ENCODE assay signal across 8 mouse cellular contexts in genomic region chr11:35833270-35833669, GRCm38 (mm10). TPM values are rescaled to one million over a fixed set of nuclear protein-coding genes. Genes with fewer than 3 reads are reported as not detected.
DNase-seq lines count a peak whose midpoint lies in the region; ATAC-seq and TF ChIP-seq lines count a peak whose summit lies in the region.

No protein-coding gene starts in this region.

- no peak for TF ChIP-seq POLR2A in liver, adult 2 months (IDR thresholded peaks at IDR 0.05; ENCODE audit: extremely low read depth, insufficient read depth, low read length)

- H3K4me1 ChIP-seq in liver, adult 2 months (ENCODE audit: control insufficient read depth, insufficient read depth, low read length) = peaks cover 6% of the 10 kb centered on the region
- peaks cover 6% of the 10 kb centered on the region for H3K4me1 ChIP-seq in embryonic facial prominence, embryonic 14.5 days (ENCODE audit: control insufficient read depth, insufficient read depth, low read length)
- peaks cover 31% of the 10 kb centered on the region for H3K4me1 ChIP-seq in neural tube, embryonic 13.5 days (replicated peaks)

- H3K36me3 ChIP-seq in liver, adult 2 months (ENCODE audit: control insufficient read depth, insufficient read depth, low read length) = peaks cover 31% of the 10 kb centered on the region
- H3K36me3 ChIP-seq in embryonic facial prominence, embryonic 14.5 days (ENCODE audit: control insufficient read depth, insufficient read depth, low read length) = peaks cover 46% of the 10 kb centered on the region
- peaks cover 41% of the 10 kb centered on the region for H3K36me3 ChIP-seq in neural tube, embryonic 13.5 days

- H3K4me2 ChIP-seq in embryonic facial prominence, embryonic 14.5 days (ENCODE audit: low read depth, low read length) = peak overlapping the region; percentile 72
- peak overlapping the region; percentile 86 for H3K4me2 ChIP-seq in neural tube, embryonic 13.5 days

- H3K4me3 ChIP-seq in liver, adult 2 months (ENCODE audit: insufficient read depth, low read depth, low read length) = no peak overlapping the region
- peak overlapping the region; percentile 97 for H3K4me3 ChIP-seq in embryonic facial prominence, embryonic 14.5 days (ENCODE audit: low read depth, low read length)
- H3K4me3 ChIP-seq in neural tube, embryonic 13.5 days = peak overlapping the region; percentile 92

- peak overlapping the region; percentile 42 for H3K9ac ChIP-seq in liver, adult 2 months (ENCODE audit: low read depth, low read length)
- peak overlapping the region; percentile 90 for H3K9ac ChIP-seq in embryonic facial prominence, embryonic 14.5 days (ENCODE audit: low read depth, low read length)
- peak overlapping the region; percentile 86; the same call in 1 of the 2 replicates for H3K9ac ChIP-seq in neural tube, embryonic 13.5 days

- peak; percentile 46 for DNase-seq in liver, adult 2 months (ENCODE audit: extremely low read depth, low read depth, low spot score)
- no peak for DNase-seq in liver
- DNase-seq in embryonic facial prominence, embryonic 14.5 days (ENCODE audit: low spot score) = no peak
- peak; percentile 16 for DNase-seq in large intestine, adult 2 months (ENCODE audit: low read depth, low spot score)
- no peak for DNase-seq in spleen, postnatal 10 days (ENCODE audit: low spot score in 2 of 2)
- DNase-seq in layer of hippocampus, postnatal 14 days (ENCODE audit: low spot score in 2 of 2) = no peak

- WGBS in liver, adult 2 months = 46% methylated on average over 6 of the region's 6 CpGs
- WGBS in embryonic facial prominence, embryonic 14.5 days = 86% methylated on average over 6 of the region's 6 CpGs
- 33% methylated on average over 6 of the region's 6 CpGs for WGBS in large intestine, adult 2 months
- 90% methylated on average over 6 of the region's 6 CpGs for WGBS in neural tube, embryonic 13.5 days

- no peak for ATAC-seq in embryonic facial prominence, embryonic 14.5 days (ENCODE audit: low read depth)
- ATAC-seq in neural tube, embryonic 13.5 days (ENCODE audit: low read depth) = no peak
- no peak for ATAC-seq in erythroid progenitor cell, adult 5-6 weeks (replicated peaks; ENCODE audit: low FRiP score, poor library complexity, severe bottlenecking)

- H3K27ac ChIP-seq in liver, adult 2 months (replicated peaks; ENCODE audit: insufficient read depth, low read depth, low read length) = no peak overlapping the region
- H3K27ac ChIP-seq in embryonic facial prominence, embryonic 14.5 days (replicated peaks; ENCODE audit: low read depth, low read length) = no peak overlapping the region
- no peak overlapping the region for H3K27ac ChIP-seq in neural tube, embryonic 13.5 days (replicated peaks)

- H3K9me3 ChIP-seq in embryonic facial prominence, embryonic 14.5 days (ENCODE audit: control insufficient read depth, low read length) = no peaks in the 10 kb centered on the region
- H3K9me3 ChIP-seq in neural tube, embryonic 13.5 days = no peaks in the 10 kb centered on the region

- H3K27me3 ChIP-seq in liver, adult 2 months (ENCODE audit: control insufficient read depth, insufficient read depth, low read length) = no peaks in the 10 kb centered on the region
- no peaks in the 10 kb centered on the region for H3K27me3 ChIP-seq in embryonic facial prominence, embryonic 14.5 days (replicated peaks; ENCODE audit: control insufficient read depth, insufficient read depth, low read length)
- no peaks in the 10 kb centered on the region for H3K27me3 ChIP-seq in neural tube, embryonic 13.5 days

- TF ChIP-seq CTCF in liver, adult 2 months (IDR thresholded peaks at IDR 0.05; ENCODE audit: low read depth, low read length) = no peak

- H3K79me2 ChIP-seq in liver, adult 2 months (ENCODE audit: control insufficient read depth, insufficient read depth, low read length) = peaks cover 15% of the 10 kb centered on the region; the same call in 1 of the 2 replicates

RNA-seq across cellular contexts. Expression of gene Rars, which starts 1.0 kb away (rescaled TPM):
- 27.9 and 29.4 TPM in 2 replicates for total RNA-seq in liver, adult 2 months (2014; rRNA removed)
- 9.7 and 10.2 TPM in 2 replicates for polyA plus RNA-seq in liver, adult 2 months (2012; rRNA removed)
- polyA plus RNA-seq in embryonic facial prominence, embryonic 14.5 days (2014; fragmentation: Nextera tagmentation; extraction: Ambion mirVana) = 85.9 and 93.8 TPM in 2 replicates
- polyA plus RNA-seq in large intestine, adult 2 months (2012; rRNA removed) = 37.2 and 37.3 TPM in 2 replicates
- 73.9 and 78.9 TPM in 2 replicates for polyA plus RNA-seq in neural tube, embryonic 13.5 days (2015; fragmentation: Nextera tagmentation; extraction: Ambion mirVana)
- total RNA-seq in layer of hippocampus, postnatal 14 days (2021) = 10 to 100 TPM; 46.1 to 46.2 TPM
- 30.6 and 35.6 TPM in 2 replicates for total RNA-seq in erythroid progenitor cell, adult 5-6 weeks (2015; ENCODE audit: low replicate concordance)
- total RNA-seq in erythroid progenitor cell, adult 5-6 weeks (2017; ENCODE audit: low replicate concordance) = 21.6 and 36.3 TPM in 2 replicates

RNA-seq across cellular contexts. Expression of gene Fbll1, which starts 34.6 kb away (rescaled TPM):
- total RNA-seq in liver, adult 2 months (2014; rRNA removed) = not detected in 2 replicates
- not detected in 2 replicates for polyA plus RNA-seq in liver, adult 2 months (2012; rRNA removed)
- polyA plus RNA-seq in embryonic facial prominence, embryonic 14.5 days (2014; fragmentation: Nextera tagmentation; extraction: Ambion mirVana) = 0.58 and 1.1 TPM in 2 replicates
- polyA plus RNA-seq in large intestine, adult 2 months (2012; rRNA removed) = 0.10 TPM in 2 replicates
- polyA plus RNA-seq in neural tube, embryonic 13.5 days (2015; fragmentation: Nextera tagmentation; extraction: Ambion mirVana) = 24.2 and 24.8 TPM in 2 replicates
- 10 to 100 TPM; 47.2 to 49.1 TPM for total RNA-seq in layer of hippocampus, postnatal 14 days (2021)
- total RNA-seq in erythroid progenitor cell, adult 5-6 weeks (2015; ENCODE audit: low replicate concordance) = not detected in 2 replicates
- not detected in 2 replicates for total RNA-seq in erythroid progenitor cell, adult 5-6 weeks (2017; ENCODE audit: low replicate concordance)

Comparison
In these comparisons a context has a peak if more than half of its experiments do, and no peak if none do; other contexts are left out.
1. DNase-seq: peak in liver, adult 2 months (single experiment) and large intestine, adult 2 months (single experiment); none in liver (single experiment), embryonic facial prominence, embryonic 14.5 days (single experiment), spleen, postnatal 10 days (0 of 2) and layer of hippocampus, postnatal 14 days (0 of 2).
2. RNA of gene Fbll1, which starts 34.6 kb away (polyA plus RNA-seq): 24.2 to 24.8 TPM in neural tube, embryonic 13.5 days; 0.58 to 1.1 TPM in embryonic facial prominence, embryonic 14.5 days, 0.10 TPM in large intestine, adult 2 months and not detected in liver, adult 2 months; every median in the first group is over 10 times any median in the second.
3. Peak in every context shown above with its lines, with median percentiles within 50 percentile points of each other: H3K9ac ChIP-seq.